Mouse (Mus musculus): ENCODE results near the gene Mansc1. TPM values are rescaled to one million over a fixed set of nuclear protein-coding genes. Genes with fewer than 3 reads are reported as not detected.
A peak's percentile ranks its signal among the peaks of the same experiment; 100 is the strongest.

The Mansc1 gene
- polyA plus RNA-seq, 1 experiment from 2014 or later = 0.85 TPM

DNA sequence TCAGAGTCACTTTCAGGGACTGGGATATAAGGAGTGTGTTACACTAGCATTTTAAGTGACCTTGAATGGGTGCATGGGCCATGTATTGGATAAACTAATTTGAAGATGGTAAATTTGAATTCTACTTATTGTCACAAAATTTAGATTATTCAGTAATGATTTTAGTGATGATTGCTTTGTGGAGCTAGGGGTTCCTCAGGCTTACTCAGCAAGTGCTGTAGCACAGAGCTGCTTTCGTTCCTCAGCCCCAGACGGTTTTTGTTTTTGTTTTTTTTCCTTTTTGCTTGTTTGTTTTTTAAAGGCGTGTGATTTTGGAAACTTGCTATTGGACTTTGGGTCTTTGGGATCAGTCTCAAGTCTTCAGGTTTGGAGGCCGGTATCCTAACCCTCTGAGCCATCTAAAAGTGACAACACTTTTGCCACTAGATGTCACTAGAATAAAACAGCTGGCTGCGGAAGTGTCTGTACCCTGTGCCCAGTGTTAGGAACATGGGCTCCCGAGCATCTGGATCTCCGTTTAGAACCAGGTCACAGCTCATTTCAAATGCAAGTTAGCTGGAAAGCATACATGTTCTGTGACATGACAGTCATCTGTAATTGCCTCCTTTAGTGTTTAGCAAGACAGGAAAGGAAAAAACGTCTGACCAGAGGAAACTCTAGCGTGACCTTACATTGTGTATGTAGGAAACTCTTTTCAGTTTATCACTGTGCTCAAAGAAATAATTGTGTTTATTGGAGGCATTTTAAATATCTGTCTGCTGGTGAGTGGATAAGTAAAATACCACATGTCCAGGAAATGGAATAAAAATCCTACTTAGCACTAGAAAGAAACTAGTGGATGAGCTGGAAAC is 27.0 kb upstream of the Mansc1 start:
- WGBS (ENCODE audit: insufficient replicate concordance) = 26% methylated on average over 9 of the region's 9 CpGs
- H3K9ac ChIP-seq = no peak overlapping the region
- ATAC-seq = peak; percentile 74
- peaks cover 41% of the 10 kb centered on the region for H3K4me1 ChIP-seq
- H3K36me3 ChIP-seq = no peaks in the 10 kb centered on the region
- no peaks in the 10 kb centered on the region for H3K9me3 ChIP-seq (replicated peaks)
- H3K27me3 ChIP-seq (replicated peaks) = no peaks in the 10 kb centered on the region
- H3K27ac ChIP-seq = no peak overlapping the region
- H3K4me2 ChIP-seq = no peak overlapping the region
- H3K4me3 ChIP-seq = no peak overlapping the region

DNA sequence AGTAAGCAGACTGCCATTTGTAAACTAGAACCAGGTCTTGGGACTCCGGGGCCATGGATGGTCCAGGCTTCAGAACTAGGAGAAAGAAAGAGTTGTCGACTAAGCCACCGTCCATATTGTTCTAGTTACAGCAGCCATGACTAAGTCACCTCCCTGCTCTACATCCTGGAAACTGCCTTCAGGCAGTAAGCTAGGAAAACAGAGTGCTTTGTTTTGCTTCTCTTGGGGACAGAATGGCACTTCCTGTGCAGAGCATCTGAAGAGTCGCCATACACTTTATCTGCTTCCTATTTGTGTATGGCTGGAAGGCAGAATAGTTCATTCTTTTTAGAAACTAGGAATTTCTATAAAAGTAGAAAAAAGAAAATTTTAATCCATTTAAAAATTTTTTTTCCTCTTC is 24.2 kb upstream of the Mansc1 start:
- H3K4me3 ChIP-seq = no peak overlapping the region
- peaks cover 2% of the 10 kb centered on the region; the same call in 1 of the 2 replicates for H3K36me3 ChIP-seq
- no peak overlapping the region for H3K27ac ChIP-seq
- peaks cover 28% of the 10 kb centered on the region for H3K4me1 ChIP-seq
- no peaks in the 10 kb centered on the region for H3K9me3 ChIP-seq (replicated peaks)
- no peak overlapping the region for H3K9ac ChIP-seq
- no peak overlapping the region for H3K4me2 ChIP-seq
- 63% methylated on average over 4 of the region's 4 CpGs for WGBS (ENCODE audit: insufficient replicate concordance)
- no peaks in the 10 kb centered on the region for H3K27me3 ChIP-seq (replicated peaks)
- ATAC-seq = no peak

DNA sequence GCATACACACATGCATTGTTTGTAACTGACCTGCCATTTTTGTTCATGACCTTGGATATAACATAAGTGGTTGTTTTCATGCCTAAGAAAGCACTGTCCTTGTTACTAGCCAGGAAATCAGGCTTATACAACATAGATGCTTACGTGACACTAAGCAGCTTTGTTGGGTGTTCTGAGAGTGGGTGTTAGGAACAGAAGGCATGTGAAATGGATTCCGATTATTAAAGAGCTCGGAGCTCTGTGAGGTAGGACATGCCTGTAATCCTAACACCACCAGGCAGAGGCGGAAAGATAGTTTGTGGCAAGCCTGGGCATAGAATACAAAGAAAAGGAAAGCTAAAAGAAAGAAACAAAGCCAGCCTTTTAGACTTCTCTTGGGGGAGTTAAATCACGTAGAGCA is 16.1 kb upstream of the Mansc1 start:
- no peak overlapping the region for H3K4me3 ChIP-seq
- H3K27me3 ChIP-seq (replicated peaks) = no peaks in the 10 kb centered on the region
- ATAC-seq = no peak
- 0 out of 2 replicates have a peak, but pooled peaks cover 6% of the 10 kb centered on the region for H3K4me1 ChIP-seq
- no peak overlapping the region for H3K4me2 ChIP-seq
- H3K27ac ChIP-seq = no peak overlapping the region
- 74% methylated on average over 5 of the region's 5 CpGs for WGBS (ENCODE audit: insufficient replicate concordance)
- H3K36me3 ChIP-seq = peaks cover 10% of the 10 kb centered on the region; the same call in 1 of the 2 replicates
- no peaks in the 10 kb centered on the region for H3K9me3 ChIP-seq (replicated peaks)
- H3K9ac ChIP-seq = no peak overlapping the region

- no peaks in the 10 kb centered on the region for H3K27me3 ChIP-seq (replicated peaks)
- no peak overlapping the region for H3K4me2 ChIP-seq
- no peak overlapping the region for H3K9ac ChIP-seq
- 77% methylated on average over 5 of the region's 5 CpGs for WGBS (ENCODE audit: insufficient replicate concordance)
- no peak overlapping the region for H3K4me3 ChIP-seq
- no peak overlapping the region for H3K27ac ChIP-seq
- 0 out of 2 replicates have a peak, but pooled peaks cover 6% of the 10 kb centered on the region for H3K4me1 ChIP-seq
- peaks cover 8% of the 10 kb centered on the region; the same call in 1 of the 2 replicates for H3K36me3 ChIP-seq
- no peak for ATAC-seq
- H3K9me3 ChIP-seq (replicated peaks) = no peaks in the 10 kb centered on the region
Measured at GRCm38 (mm10) chr6:134647621-134648020, 15.3 kb upstream of the Mansc1 start.

DNA sequence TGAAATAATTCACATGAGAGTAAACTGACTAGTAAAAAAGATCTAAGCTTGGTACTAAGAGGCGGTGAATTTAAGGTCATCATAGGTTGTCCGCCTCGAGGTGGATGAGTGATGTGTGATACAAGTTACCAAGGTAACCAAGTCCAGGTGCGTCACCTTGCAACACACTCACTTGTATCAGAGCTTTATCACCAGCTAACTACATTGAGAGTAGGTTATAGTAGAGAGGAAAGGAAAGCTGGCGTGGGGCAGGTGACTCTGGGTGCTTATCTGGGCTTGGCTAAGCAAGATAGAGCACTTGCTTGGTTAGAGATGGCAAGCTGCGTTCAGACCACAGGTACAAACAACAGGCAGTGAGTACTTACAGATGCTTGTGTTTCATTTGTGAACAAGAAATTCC is 14.5 kb upstream of the Mansc1 start:
- Histone ChIP-seq H3K9me3 (replicated peaks) (no peaks in the 10 kb centered on the region), H3K27me3 (replicated peaks) (no peaks in the 10 kb centered on the region), H3K36me3 (peaks cover 8% of the 10 kb centered on the region; the same call in 1 of the 2 replicates), H3K9ac (no peak overlapping the region), H3K4me2 (no peak overlapping the region), H3K4me3 (no peak overlapping the region), H3K27ac (no peak overlapping the region), H3K4me1 (peaks cover 14% of the 10 kb centered on the region)
- no peak for ATAC-seq
- 75% methylated on average over 6 of the region's 6 CpGs for WGBS (ENCODE audit: insufficient replicate concordance)

DNA sequence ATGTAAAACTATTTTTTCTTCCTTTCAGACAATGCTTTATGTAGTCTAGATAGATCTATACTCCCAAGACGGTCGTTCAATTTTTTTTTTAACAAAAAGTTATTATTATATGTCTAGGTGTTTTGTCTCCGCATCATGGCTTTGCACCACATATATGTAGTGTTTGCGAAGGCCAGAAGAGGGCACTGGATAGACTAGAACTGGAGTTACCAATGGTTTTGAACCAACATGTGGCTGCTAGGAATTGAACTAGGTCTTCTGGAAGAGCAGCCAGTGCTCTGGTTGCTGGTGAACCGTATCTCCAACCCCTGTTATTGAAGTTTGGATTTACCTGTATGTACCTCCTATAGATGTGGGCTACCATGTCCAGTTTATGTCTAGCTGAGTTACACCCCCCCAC is 11.0 kb upstream of the Mansc1 start:
- Histone ChIP-seq H3K9me3 (replicated peaks) (no peaks in the 10 kb centered on the region), H3K27ac (no peak overlapping the region), H3K4me3 (no peak overlapping the region), H3K4me1 (peaks cover 19% of the 10 kb centered on the region), H3K27me3 (replicated peaks) (no peaks in the 10 kb centered on the region), H3K36me3 (peaks cover 8% of the 10 kb centered on the region; the same call in 1 of the 2 replicates), H3K9ac (no peak overlapping the region), H3K4me2 (no peak overlapping the region)
- 81% methylated on average over 5 of the region's 5 CpGs for WGBS (ENCODE audit: insufficient replicate concordance)
- ATAC-seq = no peak

GRCm38 (mm10) chr6:134641738-134642446 is 9.6 kb upstream of the Mansc1 start:
- 38% methylated on average over 9 of the region's 9 CpGs for WGBS (ENCODE audit: insufficient replicate concordance)
- no peak for ATAC-seq
- Histone ChIP-seq H3K9ac (peak overlapping the region; percentile 97), H3K9me3 (replicated peaks) (no peaks in the 10 kb centered on the region), H3K36me3 (peaks cover 4% of the 10 kb centered on the region; the same call in 1 of the 2 replicates), H3K4me1 (peaks cover 13% of the 10 kb centered on the region), H3K4me2 (peak overlapping the region; percentile 83), H3K27me3 (replicated peaks) (no peaks in the 10 kb centered on the region), H3K27ac (peak overlapping the region; percentile 91), H3K4me3 (peak overlapping the region; percentile 94)

DNA sequence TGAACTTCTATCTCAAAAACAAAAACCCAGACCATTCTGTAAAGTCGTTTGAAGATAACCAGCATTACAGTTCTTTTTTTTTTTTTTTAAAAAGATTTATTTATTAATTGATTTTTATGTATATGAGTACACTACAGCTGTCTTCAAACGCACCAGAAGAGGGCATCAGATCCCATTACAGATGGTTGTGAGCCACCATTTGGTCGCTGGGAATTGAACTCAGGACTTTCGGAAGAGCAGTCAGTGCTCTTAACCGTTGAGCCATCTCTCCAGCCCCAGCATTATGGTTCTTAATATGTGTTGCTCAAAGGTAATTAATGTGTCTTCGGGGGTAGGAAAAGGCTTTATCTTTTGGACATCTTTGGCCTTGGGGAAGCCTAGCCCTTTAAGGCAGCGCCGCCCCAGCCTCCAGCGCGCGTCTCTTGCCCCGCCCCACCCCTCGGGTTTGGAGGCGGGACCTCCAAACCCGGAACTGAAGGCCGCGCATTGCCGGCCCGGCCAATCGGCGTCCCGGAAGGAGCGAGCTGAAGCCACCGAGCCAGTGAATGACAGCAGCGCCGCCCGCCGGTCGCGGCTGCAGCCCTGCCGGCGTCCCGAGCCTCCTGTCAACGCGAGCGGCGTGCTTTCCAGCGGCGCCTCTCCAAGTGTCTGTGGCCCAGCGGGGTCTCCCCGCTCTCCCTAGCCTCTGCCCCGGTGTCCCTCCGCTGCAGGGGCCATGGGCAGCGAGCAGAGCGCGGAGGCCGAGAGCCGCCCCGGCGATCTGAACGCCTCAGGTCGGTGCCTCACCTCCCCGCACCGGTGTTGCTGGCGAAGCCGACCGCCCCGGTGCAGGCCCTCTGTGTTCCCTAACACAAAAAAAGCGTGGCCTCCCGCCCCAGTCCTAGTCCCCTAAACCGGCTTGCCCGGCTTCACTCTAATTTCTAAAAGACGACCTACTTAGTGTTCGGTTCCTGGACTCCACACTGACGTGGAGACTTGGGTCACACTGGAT is 8.5 kb upstream of the Mansc1 start:
- H3K27me3 ChIP-seq (replicated peaks) = no peaks in the 10 kb centered on the region
- 3% methylated on average over 64 of the region's 65 CpGs for WGBS (ENCODE audit: insufficient replicate concordance)
- peak overlapping the region; percentile 94 for H3K4me3 ChIP-seq
- H3K9me3 ChIP-seq (replicated peaks) = no peaks in the 10 kb centered on the region
- H3K36me3 ChIP-seq = no peaks in the 10 kb centered on the region; the same call in 1 of the 2 replicates
- H3K4me2 ChIP-seq = peak overlapping the region; percentile 83
- peak overlapping the region; percentile 97 for H3K9ac ChIP-seq
- peak overlapping the region; percentile 91 for H3K27ac ChIP-seq
- peak; percentile 97 for ATAC-seq
- peaks cover 13% of the 10 kb centered on the region for H3K4me1 ChIP-seq

DNA sequence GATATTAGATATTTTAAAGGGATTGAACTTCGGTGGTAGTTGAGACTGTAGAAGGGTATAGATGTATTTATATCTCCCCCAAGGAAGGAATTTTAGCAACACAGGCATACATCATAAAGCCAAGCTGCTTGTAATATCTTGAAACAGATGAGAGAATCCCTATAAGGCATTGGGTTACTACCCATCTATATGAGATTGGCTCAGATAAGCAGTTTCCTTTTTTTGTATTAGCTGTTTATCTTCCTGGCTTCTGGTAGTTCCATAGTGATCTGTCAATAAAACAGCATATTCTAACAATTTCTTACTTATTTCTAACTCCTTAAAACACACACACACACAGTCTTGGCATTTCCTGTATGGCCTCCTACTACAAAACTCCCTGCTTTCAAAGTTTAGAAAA is 7.6 kb upstream of the Mansc1 start:
- Histone ChIP-seq H3K4me2 (no peak overlapping the region), H3K4me1 (peaks cover 13% of the 10 kb centered on the region), H3K36me3 (no peaks in the 10 kb centered on the region), H3K9me3 (replicated peaks) (no peaks in the 10 kb centered on the region), H3K9ac (no peak overlapping the region), H3K27ac (no peak overlapping the region), H3K27me3 (replicated peaks) (no peaks in the 10 kb centered on the region), H3K4me3 (no peak overlapping the region)
- ATAC-seq = no peak
- WGBS (ENCODE audit: insufficient replicate concordance) = 84% methylated on average over 1 of the region's 1 CpGs

DNA sequence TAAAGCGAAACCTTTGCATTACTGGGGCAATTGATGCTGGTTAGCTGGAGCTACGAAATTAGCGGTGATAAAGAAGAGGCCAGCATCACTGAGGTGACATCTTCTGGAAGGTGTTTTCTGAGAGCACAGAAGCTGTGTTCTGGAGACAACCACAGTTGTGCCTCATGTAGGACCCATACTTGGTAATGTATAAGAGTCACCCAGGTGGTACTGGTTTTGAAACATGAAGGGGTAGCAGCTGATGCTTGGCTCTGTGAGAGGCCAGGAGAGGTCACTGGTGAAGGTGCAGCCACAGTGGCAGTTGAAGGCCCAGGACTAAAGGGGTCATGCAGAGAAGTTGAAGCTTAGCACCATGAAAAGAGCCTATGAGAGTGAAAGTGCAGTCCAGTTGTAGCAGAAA is 6.9 kb upstream of the Mansc1 start, which contains the start of gene Borcs5:
Gene Borcs5 (plus strand): TSS at position 301 of the 400 bp plus-strand sequence.
- Histone ChIP-seq H3K27me3 (replicated peaks) (no peaks in the 10 kb centered on the region), H3K4me1 (peaks cover 13% of the 10 kb centered on the region), H3K9ac (no peak within 1 kb of the TSS), H3K4me3 (no peak within 1 kb of the TSS), H3K27ac (no peak within 1 kb of the TSS), H3K36me3 (no peaks in the 10 kb centered on the region), H3K9me3 (replicated peaks) (no peaks in the 10 kb centered on the region), H3K4me2 (no peak within 1 kb of the TSS)
- ATAC-seq = no peak
- WGBS (ENCODE audit: insufficient replicate concordance) = 77% methylated on average over 3 of the region's 3 CpGs

DNA sequence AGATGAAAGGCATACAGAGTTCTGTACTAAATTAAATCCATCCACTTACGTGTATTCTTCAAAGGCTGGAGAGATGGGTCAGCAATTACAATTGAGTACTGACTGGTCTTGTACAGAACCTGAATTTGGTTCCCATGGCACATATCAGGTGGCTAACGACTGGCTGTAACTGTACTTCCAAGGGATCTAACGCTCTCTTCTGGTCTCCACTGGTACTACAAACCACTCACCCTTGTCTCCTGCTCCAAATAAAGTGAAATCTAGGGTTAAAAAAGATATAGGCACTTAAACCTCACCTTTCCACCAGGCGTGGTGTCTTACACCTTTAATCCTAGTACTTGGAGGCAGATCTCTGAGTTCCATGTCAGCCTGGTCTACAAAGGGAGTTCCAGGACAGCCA is 4.2 kb upstream of the Mansc1 start:
- Histone ChIP-seq H3K27ac (no peak overlapping the region), H3K9ac (no peak overlapping the region), H3K4me3 (no peak overlapping the region), H3K36me3 (no peaks in the 10 kb centered on the region), H3K27me3 (replicated peaks) (peaks cover 24% of the 10 kb centered on the region), H3K4me2 (no peak overlapping the region), H3K4me1 (peaks cover 8% of the 10 kb centered on the region), H3K9me3 (replicated peaks) (no peaks in the 10 kb centered on the region)
- no peak for ATAC-seq
- 50% methylated on average over 4 of the region's 4 CpGs for WGBS (ENCODE audit: insufficient replicate concordance)

All from liver, embryonic 12.5 days (tissue).